Comparison of ENCODE assay signal across 8 mouse cellular contexts in the genomic region with DNA sequence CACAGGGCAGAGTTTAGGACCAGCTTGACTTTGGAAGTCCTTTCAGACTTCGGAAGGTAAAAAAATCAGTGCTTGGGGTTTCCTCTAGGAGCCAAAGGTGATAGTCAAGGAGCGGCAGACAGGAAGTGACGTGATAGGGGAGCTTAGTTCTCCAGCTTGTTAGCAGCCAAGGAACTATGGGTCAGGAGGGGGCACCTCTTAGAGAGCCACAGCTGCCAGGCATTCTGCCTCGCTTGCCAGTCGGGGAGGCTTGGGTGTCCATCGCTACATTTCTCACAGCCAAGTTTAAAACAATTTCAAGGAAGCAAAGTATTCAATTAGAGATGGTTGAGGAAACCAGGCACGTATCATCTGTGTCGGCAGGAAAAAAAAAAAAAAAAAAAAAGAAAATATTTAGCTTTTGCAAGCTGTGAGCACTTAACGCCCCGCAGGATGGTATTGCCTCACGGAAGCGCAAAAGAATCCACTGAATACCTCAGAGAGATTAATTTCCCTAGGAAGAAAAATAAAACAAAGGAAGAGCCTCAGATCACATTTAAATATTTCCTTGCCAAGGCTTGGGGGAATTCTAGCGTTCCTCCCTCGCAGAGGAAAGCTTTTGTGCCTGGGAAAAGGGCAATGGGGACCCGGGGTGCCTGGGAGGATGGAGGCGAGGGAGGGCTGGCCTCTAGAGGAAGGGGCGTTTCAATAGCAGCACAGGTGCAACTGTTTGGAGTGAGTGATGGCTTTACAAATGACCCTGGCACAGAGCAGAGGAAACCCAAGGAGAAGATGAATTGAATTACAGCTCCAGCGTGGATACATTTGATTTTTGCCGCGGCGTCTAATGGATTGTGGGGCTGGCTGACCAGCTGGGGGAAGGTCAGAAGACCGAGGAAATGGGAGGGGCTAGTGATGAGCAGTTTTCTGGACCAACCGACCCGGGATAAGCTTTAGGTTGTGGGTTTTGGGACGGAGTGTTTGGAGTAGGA.
DNase-seq lines count a peak whose midpoint lies in the region; ATAC-seq and TF ChIP-seq lines count a peak whose summit lies in the region.

No protein-coding gene starts in this region.

- ATAC-seq in intestine, embryonic 16.5 days = peak; percentile 41
- no peak for ATAC-seq in midbrain, embryonic 14.5 days (ENCODE audit: low FRiP score, low TSS enrichment)

- peak; percentile 10 for DNase-seq in adrenal gland, postnatal 10 days
- DNase-seq in adrenal gland, adult 18-20 months (ENCODE audit: low spot score in 2 of 2) = no peak
- DNase-seq in testis, postnatal 14 days (ENCODE audit: low spot score) = no peak
- DNase-seq in midbrain, embryonic 14.5 days = peak; percentile 55
- DNase-seq in frontal cortex, postnatal 25 days (ENCODE audit: low spot score in 2 of 2) = no peak
- DNase-seq in urinary bladder, postnatal 36 days (ENCODE audit: low spot score in 2 of 2) = no peak

- H3K9ac ChIP-seq in intestine, embryonic 16.5 days (ENCODE audit: low read depth, low read length) = peak overlapping the region; percentile 43; the same call in 1 of the 2 replicates
- peak overlapping the region; percentile 30 for H3K9ac ChIP-seq in midbrain, embryonic 14.5 days (replicated peaks; ENCODE audit: low read length)

- peak overlapping the region; percentile 64 for H3K4me3 ChIP-seq in testis, adult 2 months (ENCODE audit: control insufficient read depth, low read depth, low read length)
- peak overlapping the region; percentile 29 for H3K4me3 ChIP-seq in intestine, embryonic 16.5 days (ENCODE audit: low read length)
- H3K4me3 ChIP-seq in midbrain, embryonic 14.5 days (replicated peaks; ENCODE audit: low read depth, low read length) = peak overlapping the region; percentile 26

- no peak overlapping the region for H3K27ac ChIP-seq in testis, adult 2 months (ENCODE audit: control insufficient read depth, insufficient read depth, low read depth, low read length)
- H3K27ac ChIP-seq in intestine, embryonic 16.5 days (ENCODE audit: low read length) = no peak overlapping the region
- no peak overlapping the region for H3K27ac ChIP-seq in midbrain, embryonic 14.5 days (replicated peaks; ENCODE audit: low read depth, low read length)

- TF ChIP-seq CTCF in testis, adult 2 months (IDR thresholded peaks at IDR 0.05; ENCODE audit: control insufficient read depth, insufficient read depth, insufficient replicate concordance, low read depth, low read length) = no peak

- H3K27me3 ChIP-seq in testis, adult 2 months (ENCODE audit: control insufficient read depth, insufficient read depth, low read length) = no peaks in the 10 kb centered on the region
- H3K27me3 ChIP-seq in intestine, embryonic 16.5 days (replicated peaks; ENCODE audit: control insufficient read depth, insufficient read depth, low read length) = no peaks in the 10 kb centered on the region
- H3K27me3 ChIP-seq in midbrain, embryonic 14.5 days (ENCODE audit: control insufficient read depth, insufficient read depth, low read length) = no peaks in the 10 kb centered on the region; the same call in 1 of the 2 replicates

- H3K4me1 ChIP-seq in testis, adult 2 months (ENCODE audit: control insufficient read depth, insufficient read depth, low read length) = peaks cover 14% of the 10 kb centered on the region
- H3K4me1 ChIP-seq in intestine, embryonic 16.5 days (ENCODE audit: control insufficient read depth, insufficient read depth, low read length) = peaks cover 11% of the 10 kb centered on the region
- 0 out of 2 replicates have a peak, but pooled peaks cover 6% of the 10 kb centered on the region for H3K4me1 ChIP-seq in midbrain, embryonic 14.5 days (ENCODE audit: control insufficient read depth, insufficient read depth, low read length)

- H3K9me3 ChIP-seq in intestine, embryonic 16.5 days (ENCODE audit: control insufficient read depth, low read length) = no peaks in the 10 kb centered on the region
- H3K9me3 ChIP-seq in midbrain, embryonic 14.5 days (ENCODE audit: control insufficient read depth, low read length) = 0 out of 2 replicates have a peak, but pooled peaks cover 4% of the 10 kb centered on the region

- 17% methylated on average over 25 of the region's 25 CpGs for WGBS in intestine, embryonic 16.5 days
- 12% methylated on average over 25 of the region's 25 CpGs for WGBS in midbrain, embryonic 14.5 days

- H3K36me3 ChIP-seq in testis, adult 2 months (ENCODE audit: control insufficient read depth, insufficient read depth, low read length) = no peaks in the 10 kb centered on the region
- no peaks in the 10 kb centered on the region for H3K36me3 ChIP-seq in intestine, embryonic 16.5 days (ENCODE audit: control insufficient read depth, insufficient read depth, low read length)
- no peaks in the 10 kb centered on the region for H3K36me3 ChIP-seq in midbrain, embryonic 14.5 days (ENCODE audit: control insufficient read depth, insufficient read depth, low read length)

- H3K4me2 ChIP-seq in intestine, embryonic 16.5 days (ENCODE audit: low read depth, low read length) = peak overlapping the region; percentile 60
- H3K4me2 ChIP-seq in midbrain, embryonic 14.5 days (ENCODE audit: low read length) = peak overlapping the region; percentile 56

- TF ChIP-seq POLR2A in testis, adult 2 months (IDR thresholded peaks at IDR 0.05; ENCODE audit: control insufficient read depth, low read depth, low read length) = no peak

Comparison
In these comparisons a context has a peak if more than half of its experiments do, and no peak if none do; other contexts are left out.
1. DNase-seq: peak in adrenal gland, postnatal 10 days (single experiment) and midbrain, embryonic 14.5 days (single experiment); none in adrenal gland, adult 18-20 months (0 of 2), testis, postnatal 14 days (single experiment), frontal cortex, postnatal 25 days (0 of 2) and urinary bladder, postnatal 36 days (0 of 2).
2. Peak in every context shown above with its lines, with median percentiles within 50 percentile points of each other: H3K4me3 ChIP-seq.